Mouse (Mus musculus) c-Kit-positive CD71-positive TER-119-negative erythroid progenitor cells, embryonic 14.5 days (primary cell): Measurements from ENCODE around the gene Lrrc71.

Source experiments
- DNase-seq: peaks from one replicate; pipeline ENCODE4 v3.0.0-alpha.2; 2013; ENCODE audit warnings: low read depth

Lrrc71 gene

GRCm38 (mm10) chr3:87763683-87764289 lies 15.4 kb upstream of the Lrrc71 start:
- no peak for DNase-seq

GRCm38 (mm10) chr3:87763202-87763601 lies 14.8 kb upstream of the Lrrc71 start:
- DNase-seq, result no peak

GRCm38 (mm10) chr3:87761408-87762375 lies 13.3 kb upstream of the Lrrc71 start:
- DNase-seq, result no peak

GRCm38 (mm10) chr3:87758641-87759040 lies 10.2 kb upstream of the Lrrc71 start:
- no peak for DNase-seq

GRCm38 (mm10) chr3:87756488-87756887 lies 8.1 kb upstream of the Lrrc71 start:
- DNase-seq, result no peak

GRCm38 (mm10) chr3:87755964-87756363 lies 7.5 kb upstream of the Lrrc71 start:
- peak; percentile 11 for DNase-seq

- no peak for DNase-seq
Measured at GRCm38 (mm10) chr3:87753829-87754228, 5.4 kb upstream of the Lrrc71 start.

- DNase-seq, result no peak
Measured at GRCm38 (mm10) chr3:87752567-87752966, 4.1 kb upstream of the Lrrc71 start.

GRCm38 (mm10) chr3:87749977-87750376 lies 1.6 kb upstream of the Lrrc71 start:
- no peak for DNase-seq

- DNase-seq, result peak; percentile 20
Measured at GRCm38 (mm10) chr3:87749036-87749435, 611 bp upstream of the Lrrc71 start.

- DNase-seq, result no peak
Measured at GRCm38 (mm10) chr3:87745036-87745659, 3.3 kb downstream of the Lrrc71 start.

- DNase-seq, result no peak
Measured at GRCm38 (mm10) chr3:87743927-87744326, 4.5 kb downstream of the Lrrc71 start.

- DNase-seq, result no peak
Measured at GRCm38 (mm10) chr3:87742735-87743134, 5.7 kb downstream of the Lrrc71 start.

- DNase-seq, result no peak
Measured at GRCm38 (mm10) chr3:87742013-87742412, 6.4 kb downstream of the Lrrc71 start.

GRCm38 (mm10) chr3:87738906-87739305 lies 9.5 kb downstream of the Lrrc71 start:
- no peak for DNase-seq

GRCm38 (mm10) chr3:87735335-87735734 lies 13.1 kb downstream of the Lrrc71 start:
- no peak for DNase-seq

- DNase-seq, result no peak
Measured at GRCm38 (mm10) chr3:87733984-87734761, 14.3 kb downstream of the Lrrc71 start.

GRCm38 (mm10) chr3:87733098-87733497 lies 15.3 kb downstream of the Lrrc71 start:
- no peak for DNase-seq

- no peak for DNase-seq
Measured at GRCm38 (mm10) chr3:87728696-87729095, 19.7 kb downstream of the Lrrc71 start.

GRCm38 (mm10) chr3:87726191-87726590 lies 22.2 kb downstream of the Lrrc71 start:
- no peak for DNase-seq

- no peak for DNase-seq
Measured at GRCm38 (mm10) chr3:87725396-87726160, 22.8 kb downstream of the Lrrc71 start.
